Mouse (Mus musculus) lung, embryonic 15.5 days (tissue): ENCODE measurements around the gene Kcnc1. TPM values are rescaled to one million over a fixed set of nuclear protein-coding genes. Genes with fewer than 3 reads are reported as not detected.

Experiments used
- ATAC-seq: fragments of 200-750 bp; cut with Nextera tagmentation; 2 replicates; pipeline ENCODE4 v1.8.0; 2017; ENCODE audit warnings: moderate number of reproducible peaks, borderline replicate concordance; ENCODE audit not compliant: low FRiP score, low TSS enrichment; ENCODE audit errors: extremely low read depth
- H3K27ac ChIP-seq: fragments of 300-500 bp; sonication (generic); 2 replicates; pipeline ENCODE4 v1.5.1; 2015; ENCODE audit warnings: moderate library complexity, mild to moderate bottlenecking, inconsistent platforms
- H3K27me3 ChIP-seq: fragments of 300-500 bp; sonication (generic); 2 replicates; pipeline ENCODE4 v1.6.1; 2015; ENCODE audit warnings: inconsistent platforms
- H3K36me3 ChIP-seq: fragments of 300-500 bp; sonication (generic); 2 replicates; pipeline ENCODE4 v1.6.1; 2015; ENCODE audit warnings: inconsistent platforms
- H3K4me1 ChIP-seq: fragments of 300-500 bp; sonication (generic); 2 replicates; pipeline ENCODE4 v1.6.1; 2015; ENCODE audit warnings: inconsistent platforms
- H3K4me2 ChIP-seq: fragments of 300-500 bp; sonication (generic); 2 replicates; pipeline ENCODE4 v1.6.1; 2015; ENCODE audit warnings: inconsistent platforms, mild to moderate bottlenecking, moderate library complexity
- H3K4me3 ChIP-seq: fragments of 300-500 bp; sonication (generic); 2 replicates; pipeline ENCODE4 v1.5.1; 2015; ENCODE audit warnings: mild to moderate bottlenecking, inconsistent platforms
- H3K9ac ChIP-seq: fragments of 300-500 bp; sonication (generic); 2 replicates; pipeline ENCODE4 v1.6.1; 2015; ENCODE audit warnings: inconsistent platforms
- H3K9me3 ChIP-seq: fragments of 300-500 bp; sonication (generic); 2 replicates; pipeline ENCODE4 v1.6.1; 2016; ENCODE audit warnings: inconsistent platforms
- WGBS: fragments of 180-500 bp; shearing (Covaris S2); methylation state at CpG from one replicate; pipeline ENCODE4 v1.1.7; 2015; 5-methylcytosine and 5-hydroxymethylcytosine counted together
- polyA plus RNA-seq: library from polyadenylated mRNA; unstranded; fragments of >200 nt; fragmentation: Nextera tagmentation; extraction: Ambion mirVana; gene quantifications from 2 replicates; pipeline ENCODE4 v1.2.1, GENCODE M21; 2015

Kcnc1 gene
- polyA plus RNA-seq, 1 experiment from 2014 or later: 0.37 TPM

- no peak overlapping the region for H3K4me3 ChIP-seq
- no peak for ATAC-seq
- 73% methylated on average over 5 of the region's 5 CpGs for WGBS
Observed at GRCm38 (mm10) chr7:46412823-46413222, 16.5 kb downstream of the Kcnc1 start.

GRCm38 (mm10) chr7:46413959-46414725 is 17.8 kb downstream of the Kcnc1 start:
- ATAC-seq: no peak
- Histone ChIP-seq H3K27me3 (no peaks in the 10 kb centered on the region; the same call in 1 of the 2 replicates), H3K9ac (no peak overlapping the region), H3K9me3 (no peaks in the 10 kb centered on the region), H3K4me1 (no peaks in the 10 kb centered on the region), H3K36me3 (no peaks in the 10 kb centered on the region), H3K4me3 (no peak overlapping the region), H3K4me2 (no peak overlapping the region), H3K27ac (no peak overlapping the region)
- 56% methylated on average over 6 of the region's 6 CpGs for WGBS

More at GRCm38 (mm10) chr7:46412823-46413222, 16.5 kb downstream of the Kcnc1 start:
- no peaks in the 10 kb centered on the region; the same call in 1 of the 2 replicates for H3K27me3 ChIP-seq
- no peaks in the 10 kb centered on the region for H3K9me3 ChIP-seq
- no peaks in the 10 kb centered on the region for H3K36me3 ChIP-seq
- H3K4me1 ChIP-seq: no peaks in the 10 kb centered on the region
- H3K9ac ChIP-seq: no peak overlapping the region
- H3K27ac ChIP-seq: no peak overlapping the region
- no peak overlapping the region for H3K4me2 ChIP-seq

- no peak overlapping the region for H3K4me2 ChIP-seq
- no peaks in the 10 kb centered on the region for H3K4me1 ChIP-seq
- ATAC-seq: no peak
Observed at GRCm38 (mm10) chr7:46415818-46416425, 19.6 kb downstream of the Kcnc1 start.

DNA sequence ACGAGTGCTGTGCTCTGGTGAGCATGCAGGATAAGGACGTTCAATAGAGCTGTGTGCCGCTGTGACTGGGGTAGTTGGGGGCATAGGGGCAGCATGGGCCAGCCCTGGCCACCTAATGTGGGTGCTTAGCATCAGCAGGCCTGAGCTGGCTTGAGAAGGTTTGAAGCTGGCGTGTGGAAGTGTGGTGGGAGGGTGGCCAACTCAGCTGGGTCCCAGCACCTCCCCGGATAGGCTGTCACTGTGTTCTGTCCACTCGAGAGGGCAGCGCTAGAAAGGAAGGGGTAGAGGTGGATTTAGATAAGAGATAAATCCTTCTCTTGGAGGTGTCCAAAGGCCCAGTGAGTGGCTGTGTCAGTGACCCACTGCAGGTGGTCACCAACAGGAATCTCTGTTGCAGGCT is 21.2 kb downstream of the Kcnc1 start:
- ATAC-seq: no peak
- WGBS: 50% methylated on average over 7 of the region's 7 CpGs

More at GRCm38 (mm10) chr7:46415818-46416425, 19.6 kb downstream of the Kcnc1 start:
- H3K27ac ChIP-seq: no peak overlapping the region
- 69% methylated on average over 14 of the region's 14 CpGs for WGBS
- no peaks in the 10 kb centered on the region for H3K9me3 ChIP-seq
- H3K36me3 ChIP-seq: no peaks in the 10 kb centered on the region
- H3K4me3 ChIP-seq: no peak overlapping the region
- H3K9ac ChIP-seq: no peak overlapping the region
- no peaks in the 10 kb centered on the region; the same call in 1 of the 2 replicates for H3K27me3 ChIP-seq

DNA sequence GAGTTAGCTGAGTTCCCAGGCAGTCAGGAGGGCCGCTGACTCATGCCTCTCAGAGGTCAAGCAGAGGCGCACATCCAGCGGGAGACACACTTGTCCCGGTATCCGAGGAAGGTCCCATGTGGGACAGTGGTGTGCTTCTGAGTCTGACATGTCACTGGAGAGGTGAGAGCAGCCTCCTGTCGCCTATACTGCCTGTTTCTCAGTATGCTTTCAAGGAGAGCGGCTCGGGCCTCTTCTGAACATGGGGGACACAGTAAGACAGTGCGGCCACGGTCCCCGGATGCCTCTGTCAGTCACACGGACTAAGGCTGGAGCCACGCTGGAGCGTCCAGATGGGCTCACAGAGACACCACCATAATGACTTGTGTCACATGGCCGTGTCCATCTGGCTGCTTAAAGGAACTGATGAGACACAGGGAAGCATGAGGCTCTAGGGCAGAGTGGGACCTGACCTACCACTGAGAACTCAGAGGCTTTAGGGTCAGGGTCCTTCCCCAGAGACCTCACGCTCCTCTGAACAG is 21.9 kb downstream of the Kcnc1 start:
- 59% methylated on average over 16 of the region's 16 CpGs for WGBS
- H3K4me3 ChIP-seq: no peak overlapping the region
- H3K9ac ChIP-seq: no peak overlapping the region
- no peaks in the 10 kb centered on the region for H3K9me3 ChIP-seq
- no peaks in the 10 kb centered on the region for H3K36me3 ChIP-seq
- H3K4me1 ChIP-seq: no peaks in the 10 kb centered on the region
- H3K4me2 ChIP-seq: no peak overlapping the region
- no peaks in the 10 kb centered on the region; the same call in 1 of the 2 replicates for H3K27me3 ChIP-seq
- no peak overlapping the region for H3K27ac ChIP-seq
- no peak for ATAC-seq

More for the DNA sequence above, 21.2 kb downstream of the Kcnc1 start:
- H3K27ac ChIP-seq: no peak overlapping the region
- no peak overlapping the region for H3K4me3 ChIP-seq
- H3K27me3 ChIP-seq: no peaks in the 10 kb centered on the region; the same call in 1 of the 2 replicates
- H3K9ac ChIP-seq: no peak overlapping the region
- H3K4me1 ChIP-seq: no peaks in the 10 kb centered on the region
- no peaks in the 10 kb centered on the region for H3K9me3 ChIP-seq
- no peaks in the 10 kb centered on the region for H3K36me3 ChIP-seq
- H3K4me2 ChIP-seq: no peak overlapping the region

- Histone ChIP-seq H3K36me3 (no peaks in the 10 kb centered on the region), H3K4me3 (no peak overlapping the region), H3K4me1 (no peaks in the 10 kb centered on the region), H3K9me3 (no peaks in the 10 kb centered on the region), H3K27me3 (no peaks in the 10 kb centered on the region; the same call in 1 of the 2 replicates), H3K27ac (no peak overlapping the region), H3K9ac (no peak overlapping the region), H3K4me2 (no peak overlapping the region)
- no peak for ATAC-seq
- 26% methylated on average over 5 of the region's 5 CpGs for WGBS
Observed at GRCm38 (mm10) chr7:46421535-46421934, 25.2 kb downstream of the Kcnc1 start.

- Histone ChIP-seq H3K9ac (no peak overlapping the region), H3K27me3 (no peaks in the 10 kb centered on the region; the same call in 1 of the 2 replicates), H3K4me1 (no peaks in the 10 kb centered on the region), H3K4me3 (no peak overlapping the region), H3K27ac (no peak overlapping the region), H3K36me3 (no peaks in the 10 kb centered on the region), H3K9me3 (no peaks in the 10 kb centered on the region), H3K4me2 (no peak overlapping the region)
- ATAC-seq: no peak
- 72% methylated on average over 8 of the region's 8 CpGs for WGBS
Observed at GRCm38 (mm10) chr7:46422052-46422763, 25.9 kb downstream of the Kcnc1 start.

DNA sequence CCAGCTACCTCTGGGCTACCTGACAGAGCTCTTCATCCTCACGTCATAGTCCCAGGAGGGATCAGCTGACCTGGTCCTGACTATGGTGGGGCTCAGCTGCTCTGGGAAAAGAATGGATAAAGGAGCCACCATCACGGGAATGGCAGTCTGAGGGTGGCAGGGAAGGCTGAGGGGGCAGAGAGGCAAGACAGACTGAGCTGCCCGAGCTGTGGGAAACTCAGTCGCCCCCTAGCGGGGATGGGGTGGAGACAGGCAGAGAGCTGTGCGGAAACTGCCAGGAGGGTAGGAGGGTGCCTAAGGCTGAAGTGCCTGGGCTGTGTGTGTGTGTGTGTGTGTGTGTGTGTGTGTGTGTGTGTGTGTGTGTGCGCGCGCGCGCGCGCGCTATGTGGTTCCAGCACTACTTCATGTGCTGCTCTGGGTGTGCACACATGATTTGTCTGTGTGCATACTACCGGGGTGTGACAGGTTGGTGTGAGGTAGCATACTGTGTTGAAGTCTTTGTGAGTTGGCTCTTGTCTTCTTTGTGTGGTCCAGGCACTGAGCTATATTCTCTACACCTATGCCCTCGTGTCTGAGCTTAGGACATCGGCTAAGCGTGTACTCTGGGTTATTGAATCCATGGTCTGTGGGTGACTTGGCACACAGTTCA is 26.6 kb downstream of the Kcnc1 start:
- WGBS: 43% methylated on average over 17 of the region's 18 CpGs

GRCm38 (mm10) chr7:46423951-46424350 is 27.7 kb downstream of the Kcnc1 start:
- no peak for ATAC-seq
- Histone ChIP-seq H3K9ac (no peak overlapping the region), H3K27ac (no peak overlapping the region), H3K36me3 (no peaks in the 10 kb centered on the region), H3K4me2 (no peak overlapping the region), H3K27me3 (no peaks in the 10 kb centered on the region), H3K4me1 (no peaks in the 10 kb centered on the region), H3K9me3 (no peaks in the 10 kb centered on the region), H3K4me3 (no peak overlapping the region)
- 67% methylated on average over 3 of the region's 3 CpGs for WGBS

More for the DNA sequence above, 26.6 kb downstream of the Kcnc1 start:
- Histone ChIP-seq H3K9ac (no peak overlapping the region), H3K27me3 (no peaks in the 10 kb centered on the region), H3K27ac (no peak overlapping the region), H3K36me3 (no peaks in the 10 kb centered on the region), H3K4me3 (no peak overlapping the region), H3K9me3 (no peaks in the 10 kb centered on the region), H3K4me2 (no peak overlapping the region), H3K4me1 (no peaks in the 10 kb centered on the region)
- no peak for ATAC-seq

GRCm38 (mm10) chr7:46425012-46425411 is 28.7 kb downstream of the Kcnc1 start:
- no peaks in the 10 kb centered on the region for H3K9me3 ChIP-seq
- ATAC-seq: no peak
- H3K4me1 ChIP-seq: no peaks in the 10 kb centered on the region
- no peak overlapping the region for H3K4me2 ChIP-seq
- H3K4me3 ChIP-seq: no peak overlapping the region
- WGBS: 52% methylated on average over 4 of the region's 4 CpGs
- no peak overlapping the region for H3K27ac ChIP-seq
- no peak overlapping the region for H3K9ac ChIP-seq
- no peaks in the 10 kb centered on the region for H3K27me3 ChIP-seq
- no peaks in the 10 kb centered on the region for H3K36me3 ChIP-seq

GRCm38 (mm10) chr7:46433874-46434273 is 37.6 kb downstream of the Kcnc1 start:
- H3K4me3 ChIP-seq: no peak overlapping the region
- H3K4me2 ChIP-seq: no peak overlapping the region
- no peak overlapping the region for H3K9ac ChIP-seq
- no peaks in the 10 kb centered on the region for H3K27me3 ChIP-seq
- no peaks in the 10 kb centered on the region for H3K36me3 ChIP-seq
- peak; percentile 33; the same call in 1 of the 2 replicates for ATAC-seq
- 64% methylated on average over 5 of the region's 5 CpGs for WGBS
- H3K9me3 ChIP-seq: no peaks in the 10 kb centered on the region
- no peak overlapping the region for H3K27ac ChIP-seq
- H3K4me1 ChIP-seq: no peaks in the 10 kb centered on the region
